Mouse (Mus musculus): Measurements from ENCODE around the gene Ube2d1. TPM values are rescaled to one million over a fixed set of nuclear protein-coding genes. Genes with fewer than 3 reads are reported as not detected.

Ube2d1 gene
- polyA plus RNA-seq, 1 experiment from 2014 or later = 43.7 TPM

- Histone ChIP-seq H3K4me3 (ENCODE audit: low read length) (no peak overlapping the region), H3K4me1 (ENCODE audit: control insufficient read depth, insufficient read depth, low read length) (peaks cover 4% of the 10 kb centered on the region; the same call in 1 of the 2 replicates), H3K9me3 (ENCODE audit: control insufficient read depth, low read length) (no peaks in the 10 kb centered on the region), H3K36me3 (ENCODE audit: control insufficient read depth, insufficient read depth, low read length) (no peaks in the 10 kb centered on the region), H3K9ac (ENCODE audit: low read depth, low read length) (no peak overlapping the region), H3K27ac (ENCODE audit: low read length) (no peak overlapping the region), H3K4me2 (ENCODE audit: low read depth, low read length) (no peak overlapping the region), H3K27me3 (replicated peaks; ENCODE audit: control insufficient read depth, insufficient read depth, low read length) (no peaks in the 10 kb centered on the region)
- WGBS = 78% methylated on average over 11 of the region's 11 CpGs
- ATAC-seq = no peak
These were observed 17.6 kb downstream of the Ube2d1 start for GRCm38 (mm10) chr10:71267511-71267910.

- Histone ChIP-seq H3K36me3 (ENCODE audit: control insufficient read depth, insufficient read depth, low read length) (no peaks in the 10 kb centered on the region), H3K4me1 (ENCODE audit: control insufficient read depth, insufficient read depth, low read length) (peaks cover 4% of the 10 kb centered on the region; the same call in 1 of the 2 replicates), H3K27me3 (replicated peaks; ENCODE audit: control insufficient read depth, insufficient read depth, low read length) (no peaks in the 10 kb centered on the region), H3K4me3 (ENCODE audit: low read length) (no peak overlapping the region), H3K9ac (ENCODE audit: low read depth, low read length) (no peak overlapping the region), H3K4me2 (ENCODE audit: low read depth, low read length) (no peak overlapping the region), H3K9me3 (ENCODE audit: control insufficient read depth, low read length) (no peaks in the 10 kb centered on the region), H3K27ac (ENCODE audit: low read length) (no peak overlapping the region)
- WGBS = 84% methylated on average over 4 of the region's 4 CpGs
- no peak for ATAC-seq
These were observed 20.0 kb downstream of the Ube2d1 start for GRCm38 (mm10) chr10:71265067-71265466.

- Histone ChIP-seq H3K27ac (ENCODE audit: low read length) (no peak overlapping the region), H3K4me3 (ENCODE audit: low read length) (no peak overlapping the region), H3K9ac (ENCODE audit: low read depth, low read length) (no peak overlapping the region), H3K4me2 (ENCODE audit: low read depth, low read length) (no peak overlapping the region), H3K27me3 (replicated peaks; ENCODE audit: control insufficient read depth, insufficient read depth, low read length) (no peaks in the 10 kb centered on the region), H3K9me3 (ENCODE audit: control insufficient read depth, low read length) (no peaks in the 10 kb centered on the region), H3K36me3 (ENCODE audit: control insufficient read depth, insufficient read depth, low read length) (no peaks in the 10 kb centered on the region), H3K4me1 (ENCODE audit: control insufficient read depth, insufficient read depth, low read length) (no peaks in the 10 kb centered on the region)
- 73% methylated on average over 8 of the region's 8 CpGs for WGBS
- peak; percentile 48; the same call in 1 of the 2 replicates for ATAC-seq
These were observed 23.4 kb downstream of the Ube2d1 start for GRCm38 (mm10) chr10:71261637-71262036.

- H3K4me1 ChIP-seq (ENCODE audit: control insufficient read depth, insufficient read depth, low read length) = no peaks in the 10 kb centered on the region
- no peak overlapping the region for H3K4me3 ChIP-seq (ENCODE audit: low read length)
- no peak overlapping the region for H3K27ac ChIP-seq (ENCODE audit: low read length)
- ATAC-seq = no peak
- WGBS = 86% methylated on average over 5 of the region's 5 CpGs
- no peak overlapping the region for H3K4me2 ChIP-seq (ENCODE audit: low read depth, low read length)
- H3K9me3 ChIP-seq (ENCODE audit: control insufficient read depth, low read length) = no peaks in the 10 kb centered on the region
- H3K27me3 ChIP-seq (replicated peaks; ENCODE audit: control insufficient read depth, insufficient read depth, low read length) = no peaks in the 10 kb centered on the region
- no peak overlapping the region for H3K9ac ChIP-seq (ENCODE audit: low read depth, low read length)
- H3K36me3 ChIP-seq (ENCODE audit: control insufficient read depth, insufficient read depth, low read length) = no peaks in the 10 kb centered on the region
These were observed 26.1 kb downstream of the Ube2d1 start for GRCm38 (mm10) chr10:71258943-71259342.

GRCm38 (mm10) chr10:71258516-71258915, 26.5 kb downstream of the Ube2d1 start:
- Histone ChIP-seq H3K27ac (ENCODE audit: low read length) (no peak overlapping the region), H3K36me3 (ENCODE audit: control insufficient read depth, insufficient read depth, low read length) (no peaks in the 10 kb centered on the region)
- ATAC-seq = no peak

GRCm38 (mm10) chr10:71253147-71253546, 31.9 kb downstream of the Ube2d1 start:
- H3K36me3 ChIP-seq (ENCODE audit: control insufficient read depth, insufficient read depth, low read length) = no peaks in the 10 kb centered on the region
- no peak overlapping the region for H3K27ac ChIP-seq (ENCODE audit: low read length)
- no peaks in the 10 kb centered on the region for H3K9me3 ChIP-seq (ENCODE audit: control insufficient read depth, low read length)
- no peak for ATAC-seq
- H3K4me2 ChIP-seq (ENCODE audit: low read depth, low read length) = no peak overlapping the region
- no peak overlapping the region for H3K9ac ChIP-seq (ENCODE audit: low read depth, low read length)
- WGBS = 54% methylated on average over 4 of the region's 4 CpGs
- no peak overlapping the region for H3K4me3 ChIP-seq (ENCODE audit: low read length)
- H3K4me1 ChIP-seq (ENCODE audit: control insufficient read depth, insufficient read depth, low read length) = no peaks in the 10 kb centered on the region
- H3K27me3 ChIP-seq (replicated peaks; ENCODE audit: control insufficient read depth, insufficient read depth, low read length) = no peaks in the 10 kb centered on the region

More at GRCm38 (mm10) chr10:71258516-71258915, 26.5 kb downstream of the Ube2d1 start:
- no peak overlapping the region for H3K4me2 ChIP-seq (ENCODE audit: low read depth, low read length)
- H3K4me1 ChIP-seq (ENCODE audit: control insufficient read depth, insufficient read depth, low read length) = no peaks in the 10 kb centered on the region
- no peak overlapping the region for H3K4me3 ChIP-seq (ENCODE audit: low read length)
- no peak overlapping the region for H3K9ac ChIP-seq (ENCODE audit: low read depth, low read length)
- no peaks in the 10 kb centered on the region for H3K9me3 ChIP-seq (ENCODE audit: control insufficient read depth, low read length)
- 88% methylated on average over 8 of the region's 8 CpGs for WGBS
- H3K27me3 ChIP-seq (replicated peaks; ENCODE audit: control insufficient read depth, insufficient read depth, low read length) = no peaks in the 10 kb centered on the region

GRCm38 (mm10) chr10:71252421-71252820, 32.6 kb downstream of the Ube2d1 start:
- WGBS = 77% methylated on average over 5 of the region's 5 CpGs
- no peak overlapping the region for H3K27ac ChIP-seq (ENCODE audit: low read length)
- no peak for ATAC-seq

GRCm38 (mm10) chr10:71251846-71252245, 33.2 kb downstream of the Ube2d1 start:
- WGBS = 70% methylated on average over 5 of the region's 5 CpGs
- ATAC-seq = no peak
- H3K36me3 ChIP-seq (ENCODE audit: control insufficient read depth, insufficient read depth, low read length) = no peaks in the 10 kb centered on the region
- H3K9me3 ChIP-seq (ENCODE audit: control insufficient read depth, low read length) = no peaks in the 10 kb centered on the region
- H3K4me1 ChIP-seq (ENCODE audit: control insufficient read depth, insufficient read depth, low read length) = no peaks in the 10 kb centered on the region
- H3K4me3 ChIP-seq (ENCODE audit: low read length) = no peak overlapping the region
- no peak overlapping the region for H3K9ac ChIP-seq (ENCODE audit: low read depth, low read length)
- H3K27ac ChIP-seq (ENCODE audit: low read length) = no peak overlapping the region
- H3K27me3 ChIP-seq (replicated peaks; ENCODE audit: control insufficient read depth, insufficient read depth, low read length) = no peaks in the 10 kb centered on the region
- H3K4me2 ChIP-seq (ENCODE audit: low read depth, low read length) = no peak overlapping the region

More at GRCm38 (mm10) chr10:71252421-71252820, 32.6 kb downstream of the Ube2d1 start:
- no peaks in the 10 kb centered on the region for H3K4me1 ChIP-seq (ENCODE audit: control insufficient read depth, insufficient read depth, low read length)
- H3K4me3 ChIP-seq (ENCODE audit: low read length) = no peak overlapping the region
- no peaks in the 10 kb centered on the region for H3K36me3 ChIP-seq (ENCODE audit: control insufficient read depth, insufficient read depth, low read length)
- H3K9ac ChIP-seq (ENCODE audit: low read depth, low read length) = no peak overlapping the region
- no peak overlapping the region for H3K4me2 ChIP-seq (ENCODE audit: low read depth, low read length)
- H3K9me3 ChIP-seq (ENCODE audit: control insufficient read depth, low read length) = no peaks in the 10 kb centered on the region
- H3K27me3 ChIP-seq (replicated peaks; ENCODE audit: control insufficient read depth, insufficient read depth, low read length) = no peaks in the 10 kb centered on the region

GRCm38 (mm10) chr10:71251256-71251655, 33.8 kb downstream of the Ube2d1 start:
- no peak for ATAC-seq
- no peak overlapping the region for H3K4me3 ChIP-seq (ENCODE audit: low read length)
- H3K4me2 ChIP-seq (ENCODE audit: low read depth, low read length) = no peak overlapping the region
- no peak overlapping the region for H3K27ac ChIP-seq (ENCODE audit: low read length)
- H3K27me3 ChIP-seq (replicated peaks; ENCODE audit: control insufficient read depth, insufficient read depth, low read length) = no peaks in the 10 kb centered on the region
- H3K9me3 ChIP-seq (ENCODE audit: control insufficient read depth, low read length) = no peaks in the 10 kb centered on the region
- no peak overlapping the region for H3K9ac ChIP-seq (ENCODE audit: low read depth, low read length)
- H3K4me1 ChIP-seq (ENCODE audit: control insufficient read depth, insufficient read depth, low read length) = no peaks in the 10 kb centered on the region
- WGBS = 91% methylated on average over 5 of the region's 5 CpGs
- no peaks in the 10 kb centered on the region for H3K36me3 ChIP-seq (ENCODE audit: control insufficient read depth, insufficient read depth, low read length)

GRCm38 (mm10) chr10:71250472-71250871, 34.6 kb downstream of the Ube2d1 start:
- H3K4me2 ChIP-seq (ENCODE audit: low read depth, low read length) = no peak overlapping the region
- no peak overlapping the region for H3K4me3 ChIP-seq (ENCODE audit: low read length)
- no peak overlapping the region for H3K9ac ChIP-seq (ENCODE audit: low read depth, low read length)
- whole genome bisulfite sequencing = 87% methylated on average over 17 of the region's 17 CpGs
- H3K27ac ChIP-seq (ENCODE audit: low read length) = no peak overlapping the region
- H3K36me3 ChIP-seq (ENCODE audit: control insufficient read depth, insufficient read depth, low read length) = no peaks in the 10 kb centered on the region
- ATAC-seq = no peak
- H3K4me1 ChIP-seq (ENCODE audit: control insufficient read depth, insufficient read depth, low read length) = no peaks in the 10 kb centered on the region
- no peaks in the 10 kb centered on the region for H3K9me3 ChIP-seq (ENCODE audit: control insufficient read depth, low read length)
- no peaks in the 10 kb centered on the region for H3K27me3 ChIP-seq (replicated peaks; ENCODE audit: control insufficient read depth, insufficient read depth, low read length)
